Mouse (Mus musculus) thymus, adult 2 months (tissue): Measurements from ENCODE around the gene Rgcc. TPM values are rescaled to one million over a fixed set of nuclear protein-coding genes. Genes with fewer than 3 reads are reported as not detected.

Experiments used
- DNase-seq: peaks from one replicate; pipeline ENCODE4 v3.0.0; 2021
- H3K27ac ChIP-seq: fragments of 200-500 bp; 2 replicates; pipeline ENCODE4 v1.5.1; 2012; ENCODE audit warnings: low read length, control low read depth; ENCODE audit not compliant: control insufficient read depth, insufficient read depth
- H3K27me3 ChIP-seq: fragments of 200-500 bp; 2 replicates; pipeline ENCODE4 v1.6.1; 2012; ENCODE audit warnings: mild to moderate bottlenecking, low read length, moderate library complexity, mixed read lengths; ENCODE audit not compliant: control insufficient read depth, insufficient read depth
- H3K36me3 ChIP-seq: fragments of 200-500 bp; 2 replicates; pipeline ENCODE4 v1.6.1; 2012; ENCODE audit warnings: mild to moderate bottlenecking, low read length, moderate library complexity; ENCODE audit not compliant: control insufficient read depth, insufficient read depth
- H3K4me1 ChIP-seq: fragments of 200-500 bp; replicated peaks from 2 replicates; pipeline ENCODE4 v1.6.1; 2012; ENCODE audit warnings: low read length; ENCODE audit not compliant: control insufficient read depth, insufficient read depth
- H3K4me3 ChIP-seq: fragments of 200-500 bp; 2 replicates; pipeline ENCODE4 v1.5.1; 2012; ENCODE audit warnings: mild to moderate bottlenecking, low read length, control low read depth, moderate library complexity; ENCODE audit not compliant: control insufficient read depth, insufficient read depth
- CTCF ChIP-seq: fragments of 200-500 bp; IDR thresholded peaks from 2 replicates; pipeline ENCODE4 v1.5.1; 2012; ENCODE audit warnings: mild to moderate bottlenecking, control low read depth, low read length, moderate library complexity, borderline replicate concordance; ENCODE audit not compliant: control insufficient read depth, poor library complexity, insufficient read depth; ENCODE audit errors: extremely low read depth
- POLR2A ChIP-seq: fragments of 200-500 bp; IDR thresholded peaks from 2 replicates; pipeline ENCODE4 v1.6.1; 2012; ENCODE audit warnings: mild to moderate bottlenecking, low read length, control low read depth, moderate library complexity; ENCODE audit not compliant: control insufficient read depth, poor library complexity, insufficient read depth; ENCODE audit errors: extremely low read depth
- WGBS: fragments of 180-500 bp; shearing (Covaris S2); methylation state at CpG from one replicate; pipeline ENCODE4 v1.1.7; 2018; 5-methylcytosine and 5-hydroxymethylcytosine counted together
- polyA plus RNA-seq: library from polyadenylated mRNA; depleted of rRNA; stranded (reverse); fragments of >200 nt; gene quantifications from 2 replicates; pipeline ENCODE4 v1.2.3, GENCODE M21; 2012

The Rgcc gene
- polyA plus RNA-seq, 1 experiment, result 880 TPM

GRCm38 (mm10) chr14:79304873-79305464 lies 3.5 kb upstream of the Rgcc start:
- WGBS, result 95% methylated on average over 6 of the region's 6 CpGs
- no peak overlapping the region for H3K4me3 ChIP-seq
- H3K27me3 ChIP-seq, result no peaks in the 10 kb centered on the region
- TF ChIP-seq CTCF, result no peak
- TF ChIP-seq POLR2A, result no peak
- DNase-seq, result no peak
- H3K36me3 ChIP-seq, result no peaks in the 10 kb centered on the region
- H3K4me1 ChIP-seq, result peaks cover 5% of the 10 kb centered on the region
- H3K27ac ChIP-seq, result no peak overlapping the region

- Histone ChIP-seq H3K36me3 (peaks cover 14% of the 10 kb centered on the region), H3K27ac (no peak overlapping the region), H3K4me3 (no peak overlapping the region), H3K27me3 (no peaks in the 10 kb centered on the region), H3K4me1 (peaks cover 8% of the 10 kb centered on the region)
- 93% methylated on average over 2 of the region's 2 CpGs for WGBS
- DNase-seq, result no peak
- no peak for TF ChIP-seq CTCF
- no peak for TF ChIP-seq POLR2A
Observed at GRCm38 (mm10) chr14:79303150-79303549, 1.7 kb upstream of the Rgcc start.

GRCm38 (mm10) chr14:79300641-79301350 lies 649 bp downstream of the Rgcc start:
- peak; percentile 54 for DNase-seq
- peak overlapping the region; percentile 56 for H3K27ac ChIP-seq

GRCm38 (mm10) chr14:79299796-79300195 lies 1.6 kb downstream of the Rgcc start:
- Histone ChIP-seq H3K36me3 (peaks cover 35% of the 10 kb centered on the region), H3K4me1 (peaks cover 27% of the 10 kb centered on the region), H3K27ac (peak overlapping the region; percentile 56), H3K27me3 (no peaks in the 10 kb centered on the region), H3K4me3 (peak overlapping the region; percentile 74)
- DNase-seq, result no peak
- TF ChIP-seq CTCF, result no peak
- no peak for TF ChIP-seq POLR2A
- 28% methylated on average over 6 of the region's 6 CpGs for WGBS

More at GRCm38 (mm10) chr14:79300641-79301350, 649 bp downstream of the Rgcc start:
- H3K36me3 ChIP-seq, result peaks cover 29% of the 10 kb centered on the region
- TF ChIP-seq CTCF (no peak), POLR2A (peak; percentile 38; the same call in 1 of the 2 replicates)
- H3K4me1 ChIP-seq, result peaks cover 21% of the 10 kb centered on the region
- peak overlapping the region; percentile 74 for H3K4me3 ChIP-seq
- H3K27me3 ChIP-seq, result no peaks in the 10 kb centered on the region
- under 1% methylated on average over 52 of the region's 52 CpGs for WGBS

GRCm38 (mm10) chr14:79299230-79299629 lies 2.2 kb downstream of the Rgcc start:
- peak overlapping the region; percentile 38 for H3K4me3 ChIP-seq
- TF ChIP-seq CTCF (no peak), POLR2A (no peak)
- 43% methylated on average over 4 of the region's 4 CpGs for WGBS

GRCm38 (mm10) chr14:79298314-79298992 lies 3.0 kb downstream of the Rgcc start:
- peaks cover 35% of the 10 kb centered on the region for H3K36me3 ChIP-seq
- TF ChIP-seq POLR2A, result no peak
- TF ChIP-seq CTCF, result no peak
- WGBS, result 25% methylated on average over 7 of the region's 7 CpGs
- H3K27ac ChIP-seq, result no peak overlapping the region; the same call in 1 of the 2 replicates
- H3K27me3 ChIP-seq, result no peaks in the 10 kb centered on the region
- DNase-seq, result no peak
- peaks cover 31% of the 10 kb centered on the region for H3K4me1 ChIP-seq
- peak overlapping the region; percentile 4; the same call in 1 of the 2 replicates for H3K4me3 ChIP-seq

More at GRCm38 (mm10) chr14:79299230-79299629, 2.2 kb downstream of the Rgcc start:
- no peak for DNase-seq
- H3K4me1 ChIP-seq, result peaks cover 28% of the 10 kb centered on the region
- no peaks in the 10 kb centered on the region for H3K27me3 ChIP-seq
- peak overlapping the region; percentile 22 for H3K27ac ChIP-seq
- H3K36me3 ChIP-seq, result peaks cover 35% of the 10 kb centered on the region
